Mouse (Mus musculus) c-Kit-positive CD71-positive TER-119-positive erythroid progenitor cells, embryonic 14.5 days (primary cell): Measurements from ENCODE around the gene B3gnt8.

ENCODE experiments used
- DNase-seq: peaks from one replicate; pipeline ENCODE4 v3.0.0-alpha.2; 2013; ENCODE audit warnings: low spot score

The B3gnt8 gene

GRCm38 (mm10) chr7:25618865-25619721 is 7.4 kb upstream of the B3gnt8 start, which contains the start of gene Dmac2:
Gene Dmac2, plus strand, starts transcription at chr7:25619414.
- DNase-seq, result peak; percentile 92

GRCm38 (mm10) chr7:25619722-25619991 is 6.8 kb upstream of the B3gnt8 start:
- no peak for DNase-seq

GRCm38 (mm10) chr7:25620101-25620500 is 6.4 kb upstream of the B3gnt8 start:
- no peak for DNase-seq

DNA sequence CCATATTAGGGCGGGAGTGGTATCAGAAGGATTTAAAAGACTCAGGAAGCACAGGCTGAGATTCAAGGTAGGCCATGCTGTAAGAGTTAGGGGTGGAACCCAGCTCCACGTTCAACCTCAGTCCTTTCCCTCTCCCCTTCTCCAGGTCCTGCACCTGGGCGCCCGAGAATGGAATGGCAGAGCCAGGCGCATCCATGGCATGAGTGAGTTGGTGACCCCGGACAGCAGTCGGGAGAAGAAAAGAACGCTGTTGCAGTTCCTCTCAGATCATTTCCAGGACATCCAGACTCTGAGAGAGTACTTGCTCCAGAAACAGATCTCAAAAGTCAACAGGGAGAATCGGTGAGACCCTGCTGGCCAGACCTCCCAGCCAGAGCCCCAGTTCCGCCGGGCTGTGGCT is 5.7 kb upstream of the B3gnt8 start:
- DNase-seq, result no peak

GRCm38 (mm10) chr7:25623857-25624370 is 2.5 kb upstream of the B3gnt8 start:
- no peak for DNase-seq

- DNase-seq, result no peak
Measured at GRCm38 (mm10) chr7:25624851-25625250, 1.6 kb upstream of the B3gnt8 start.

DNA sequence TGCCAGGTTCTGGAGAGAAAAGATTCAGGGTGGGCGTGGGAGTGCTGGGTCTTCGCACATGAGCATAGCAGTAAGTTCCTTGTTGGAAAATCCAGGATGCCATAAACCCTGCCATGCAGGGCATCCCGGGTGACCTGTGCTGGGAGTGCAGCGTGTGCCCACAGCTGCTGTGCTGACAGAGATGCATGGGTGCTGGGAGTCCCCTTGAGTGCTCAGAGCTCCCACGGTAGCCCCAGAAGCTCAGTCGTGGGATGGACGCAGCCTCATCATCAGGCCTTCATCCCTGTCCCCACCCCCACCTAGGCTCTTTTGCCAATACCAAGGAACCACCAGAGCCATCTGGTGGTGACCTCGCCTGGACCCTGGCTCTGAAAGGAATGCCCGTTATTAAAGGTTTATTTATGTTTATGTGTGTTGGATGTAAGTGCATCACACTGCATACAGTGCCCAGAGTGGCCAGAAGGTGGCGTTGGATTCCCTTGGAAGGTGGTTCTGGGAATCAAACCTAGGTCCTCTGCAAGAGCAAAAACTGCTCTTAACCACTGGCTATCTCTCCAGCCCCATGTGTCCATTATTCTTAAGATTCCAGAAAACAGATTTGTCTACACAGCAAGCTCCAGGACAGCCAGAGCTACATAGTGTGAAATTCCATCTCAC is 732 bp upstream of the B3gnt8 start:
- peak; percentile 42 for DNase-seq

DNA sequence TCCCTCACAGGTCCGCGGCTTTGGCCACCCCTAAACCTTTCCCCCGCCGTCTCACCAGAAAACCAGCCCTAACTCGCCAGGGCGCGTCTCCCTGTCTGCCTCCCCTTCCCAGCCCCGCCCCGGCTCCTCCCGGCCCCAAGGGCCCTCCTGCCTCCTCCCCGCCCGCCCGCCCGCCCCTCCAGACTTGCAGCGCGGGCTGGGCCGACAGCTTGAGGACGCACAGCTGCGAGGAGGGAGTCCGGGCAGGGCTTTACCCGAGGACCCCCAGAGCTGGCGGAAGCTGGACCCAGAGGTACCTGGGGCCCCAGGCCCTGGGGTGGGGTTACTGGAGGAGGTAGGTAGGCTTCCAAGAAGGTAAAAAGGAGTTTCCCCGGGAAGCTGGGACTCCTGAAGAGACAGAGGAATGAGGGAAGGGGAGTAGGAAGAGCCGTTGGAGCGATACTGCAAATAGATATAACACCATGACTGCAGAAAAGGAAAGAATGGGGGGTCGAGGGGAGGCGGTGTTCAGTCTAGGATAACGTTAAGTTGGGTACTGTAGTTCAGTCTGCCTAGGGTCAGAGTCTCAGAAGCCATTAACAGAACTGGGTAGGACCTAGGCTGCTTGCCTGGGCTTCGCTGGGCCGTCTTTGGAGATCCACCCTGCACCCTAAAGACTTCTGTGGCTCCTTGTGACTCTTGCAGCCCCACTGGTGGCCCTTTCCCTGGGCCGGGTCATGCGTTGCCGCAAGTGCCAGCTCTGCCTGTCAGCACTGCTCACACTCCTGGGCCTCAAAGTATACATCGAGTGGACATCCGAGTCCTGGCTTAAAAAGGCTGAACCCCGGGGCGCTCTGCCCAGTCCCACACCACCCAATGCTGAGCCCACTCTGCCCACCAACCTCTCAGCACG is 1.2 kb downstream of the B3gnt8 start:
- DNase-seq, result peak; percentile 56

DNA sequence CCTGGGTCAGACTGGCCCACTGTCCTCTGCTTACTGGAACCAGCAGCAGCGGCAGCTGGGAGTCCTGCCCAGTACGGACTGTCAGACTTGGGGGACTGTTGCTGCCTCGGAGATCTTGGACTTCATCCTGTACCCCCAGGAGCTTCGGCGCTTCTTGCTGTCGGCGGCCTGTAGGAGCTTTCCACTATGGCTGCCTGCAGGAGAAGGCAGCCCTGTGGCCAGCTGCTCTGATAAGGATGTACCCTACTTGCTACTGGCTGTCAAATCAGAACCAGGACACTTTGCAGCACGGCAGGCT is 1.8 kb downstream of the B3gnt8 start:
- no peak for DNase-seq

- no peak for DNase-seq
Measured at GRCm38 (mm10) chr7:25632679-25633078, 6.2 kb downstream of the B3gnt8 start.

GRCm38 (mm10) chr7:25636373-25636772 is 9.9 kb downstream of the B3gnt8 start:
- no peak for DNase-seq

- DNase-seq, result no peak
Measured at GRCm38 (mm10) chr7:25637099-25637498, 10.6 kb downstream of the B3gnt8 start.

- no peak for DNase-seq
Measured at GRCm38 (mm10) chr7:25639754-25640153, 13.3 kb downstream of the B3gnt8 start.

GRCm38 (mm10) chr7:25644136-25644535 is 17.7 kb downstream of the B3gnt8 start:
- DNase-seq, result no peak

GRCm38 (mm10) chr7:25644631-25645030 is 18.2 kb downstream of the B3gnt8 start:
- DNase-seq, result no peak

DNA sequence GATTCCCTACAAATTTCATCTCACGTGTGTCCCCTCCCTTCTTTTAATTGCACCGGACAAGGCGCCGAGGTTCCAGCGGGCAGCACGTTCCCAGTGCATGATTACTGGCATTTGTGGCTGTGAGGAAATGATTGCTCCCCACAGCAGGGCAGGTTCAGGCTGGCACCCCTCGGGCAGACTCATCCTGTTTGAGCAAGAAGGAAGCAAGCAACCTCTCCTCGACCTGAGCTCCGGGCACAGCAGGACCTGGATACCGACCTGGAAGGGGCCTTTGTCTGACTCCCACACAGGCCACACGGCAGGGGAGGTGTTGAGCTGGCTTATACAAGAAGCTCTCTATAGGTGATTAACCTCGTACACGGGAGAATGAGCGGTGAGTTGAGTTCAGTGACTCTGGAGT is 18.6 kb downstream of the B3gnt8 start:
- DNase-seq, result no peak

DNA sequence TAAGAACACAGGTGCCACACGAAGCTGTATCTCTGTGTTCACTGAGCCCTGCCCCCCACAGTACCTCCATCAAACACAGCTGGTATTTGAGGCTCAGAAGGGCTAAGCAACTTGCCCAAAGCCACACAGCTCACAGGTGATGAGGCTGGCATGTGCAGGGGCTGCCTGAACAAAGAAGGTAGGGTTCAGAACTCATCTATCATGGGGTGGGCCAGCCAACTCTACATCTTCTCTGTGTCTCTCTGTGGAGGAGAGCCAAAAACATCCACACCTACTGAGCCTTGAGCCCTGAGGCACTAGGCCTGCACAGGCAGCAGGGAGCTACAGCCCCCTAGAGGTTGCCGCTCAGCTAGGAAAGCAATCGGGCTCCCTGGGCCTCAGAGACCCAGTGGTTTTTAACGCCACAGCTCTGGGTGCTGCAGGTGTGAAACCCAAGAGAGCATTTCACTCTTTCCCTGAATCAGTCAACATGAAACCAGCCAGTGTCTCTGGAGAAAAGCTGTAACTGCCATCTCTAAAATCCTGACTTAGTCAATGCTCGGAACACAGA is 21.2 kb downstream of the B3gnt8 start:
- no peak for DNase-seq

- DNase-seq, result no peak
Measured at GRCm38 (mm10) chr7:25649839-25650238, 23.4 kb downstream of the B3gnt8 start.

- DNase-seq, result no peak
Measured at GRCm38 (mm10) chr7:25651281-25651680, 24.8 kb downstream of the B3gnt8 start.

DNA sequence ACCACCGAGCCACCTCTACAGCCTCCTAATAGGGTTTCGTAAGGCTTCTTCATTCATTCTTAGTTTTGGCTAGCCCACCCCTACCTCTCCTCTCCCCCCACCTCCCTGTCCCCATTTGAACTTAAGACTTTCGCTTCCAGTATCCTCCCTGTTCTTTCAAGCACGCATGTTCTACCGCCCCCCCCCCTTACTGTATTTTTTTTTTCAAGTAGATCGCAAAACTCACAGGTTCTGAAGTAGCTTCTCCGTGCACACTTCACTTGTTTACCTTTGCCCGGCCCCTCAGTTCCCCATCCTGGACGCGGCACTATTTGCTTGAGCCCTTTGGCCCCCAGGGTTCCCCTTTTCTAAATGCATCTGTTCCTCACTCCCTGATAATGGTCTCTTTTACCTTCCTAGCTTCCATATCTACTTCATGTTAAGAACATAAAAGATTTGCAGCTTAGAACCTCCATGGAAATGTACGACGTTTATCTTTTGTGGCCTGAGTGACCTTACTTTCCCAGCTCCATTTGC is 25.8 kb downstream of the B3gnt8 start:
- no peak for DNase-seq

GRCm38 (mm10) chr7:25655601-25656428 is 29.4 kb downstream of the B3gnt8 start:
- DNase-seq, result no peak
